Mouse (Mus musculus): ENCODE data around the gene Trim69. TPM values are rescaled to one million over a fixed set of nuclear protein-coding genes. Genes with fewer than 3 reads are reported as not detected.

Gene Trim69
- polyA plus RNA-seq, 1 experiment from 2014 or later, result 0.12 TPM

GRCm38 (mm10) chr2:122137839-122138465 lies 22.5 kb upstream of the Trim69 start:
- Histone ChIP-seq H3K4me2 (ENCODE audit: low read depth, low read length) (no peak overlapping the region), H3K27ac (ENCODE audit: low read length) (no peak overlapping the region), H3K4me3 (replicated peaks; ENCODE audit: low read length) (no peak overlapping the region), H3K9ac (ENCODE audit: low read length) (no peak overlapping the region), H3K27me3 (ENCODE audit: control insufficient read depth, insufficient read depth, low read length) (no peaks in the 10 kb centered on the region), H3K4me1 (ENCODE audit: control insufficient read depth, insufficient read depth, low read length) (no peaks in the 10 kb centered on the region), H3K9me3 (replicated peaks; ENCODE audit: control insufficient read depth, low read length) (no peaks in the 10 kb centered on the region), H3K36me3 (ENCODE audit: control insufficient read depth, insufficient read depth, low read length) (no peaks in the 10 kb centered on the region)
- 47% methylated on average over 5 of the region's 5 CpGs for WGBS
- ATAC-seq (ENCODE audit: insufficient read depth, low FRiP score), result peak; percentile 58; the same call in 1 of the 2 replicates

- WGBS, result 77% methylated on average over 2 of the region's 2 CpGs
Measured at GRCm38 (mm10) chr2:122140815-122141214, 19.7 kb upstream of the Trim69 start.

GRCm38 (mm10) chr2:122141332-122141967 lies 19.1 kb upstream of the Trim69 start:
- no peak for ATAC-seq (ENCODE audit: insufficient read depth, low FRiP score)
- H3K36me3 ChIP-seq (ENCODE audit: control insufficient read depth, insufficient read depth, low read length), result no peaks in the 10 kb centered on the region
- H3K4me2 ChIP-seq (ENCODE audit: low read depth, low read length), result no peak overlapping the region
- no peak overlapping the region for H3K9ac ChIP-seq (ENCODE audit: low read length)
- no peak overlapping the region for H3K27ac ChIP-seq (ENCODE audit: low read length)
- H3K4me3 ChIP-seq (replicated peaks; ENCODE audit: low read length), result no peak overlapping the region
- WGBS, result 64% methylated on average over 5 of the region's 5 CpGs
- H3K27me3 ChIP-seq (ENCODE audit: control insufficient read depth, insufficient read depth, low read length), result no peaks in the 10 kb centered on the region
- H3K4me1 ChIP-seq (ENCODE audit: control insufficient read depth, insufficient read depth, low read length), result no peaks in the 10 kb centered on the region
- H3K9me3 ChIP-seq (replicated peaks; ENCODE audit: control insufficient read depth, low read length), result no peaks in the 10 kb centered on the region

More at GRCm38 (mm10) chr2:122140815-122141214, 19.7 kb upstream of the Trim69 start:
- no peak for ATAC-seq (ENCODE audit: insufficient read depth, low FRiP score)
- no peaks in the 10 kb centered on the region for H3K9me3 ChIP-seq (replicated peaks; ENCODE audit: control insufficient read depth, low read length)
- no peaks in the 10 kb centered on the region for H3K4me1 ChIP-seq (ENCODE audit: control insufficient read depth, insufficient read depth, low read length)
- no peak overlapping the region for H3K27ac ChIP-seq (ENCODE audit: low read length)
- H3K4me3 ChIP-seq (replicated peaks; ENCODE audit: low read length), result no peak overlapping the region
- H3K9ac ChIP-seq (ENCODE audit: low read length), result no peak overlapping the region
- H3K27me3 ChIP-seq (ENCODE audit: control insufficient read depth, insufficient read depth, low read length), result no peaks in the 10 kb centered on the region
- H3K4me2 ChIP-seq (ENCODE audit: low read depth, low read length), result no peak overlapping the region
- H3K36me3 ChIP-seq (ENCODE audit: control insufficient read depth, insufficient read depth, low read length), result no peaks in the 10 kb centered on the region

- no peak overlapping the region for H3K4me2 ChIP-seq (ENCODE audit: low read depth, low read length)
- no peak overlapping the region for H3K27ac ChIP-seq (ENCODE audit: low read length)
- H3K9ac ChIP-seq (ENCODE audit: low read length), result no peak overlapping the region
- no peaks in the 10 kb centered on the region for H3K36me3 ChIP-seq (ENCODE audit: control insufficient read depth, insufficient read depth, low read length)
- WGBS, result 85% methylated on average over 3 of the region's 3 CpGs
- ATAC-seq (ENCODE audit: insufficient read depth, low FRiP score), result no peak
- no peaks in the 10 kb centered on the region for H3K4me1 ChIP-seq (ENCODE audit: control insufficient read depth, insufficient read depth, low read length)
- no peaks in the 10 kb centered on the region for H3K27me3 ChIP-seq (ENCODE audit: control insufficient read depth, insufficient read depth, low read length)
- no peak overlapping the region for H3K4me3 ChIP-seq (replicated peaks; ENCODE audit: low read length)
- H3K9me3 ChIP-seq (replicated peaks; ENCODE audit: control insufficient read depth, low read length), result no peaks in the 10 kb centered on the region
Measured at GRCm38 (mm10) chr2:122143111-122143510, 17.4 kb upstream of the Trim69 start.

- ATAC-seq (ENCODE audit: insufficient read depth, low FRiP score), result no peak
- H3K9me3 ChIP-seq (replicated peaks; ENCODE audit: control insufficient read depth, low read length), result no peaks in the 10 kb centered on the region
- H3K27me3 ChIP-seq (ENCODE audit: control insufficient read depth, insufficient read depth, low read length), result no peaks in the 10 kb centered on the region
- no peak overlapping the region for H3K4me3 ChIP-seq (replicated peaks; ENCODE audit: low read length)
- H3K4me2 ChIP-seq (ENCODE audit: low read depth, low read length), result no peak overlapping the region
- no peak overlapping the region for H3K27ac ChIP-seq (ENCODE audit: low read length)
- 67% methylated on average over 4 of the region's 4 CpGs for WGBS
- no peaks in the 10 kb centered on the region for H3K36me3 ChIP-seq (ENCODE audit: control insufficient read depth, insufficient read depth, low read length)
- no peak overlapping the region for H3K9ac ChIP-seq (ENCODE audit: low read length)
- 0 out of 2 replicates have a peak, but pooled peaks cover 6% of the 10 kb centered on the region for H3K4me1 ChIP-seq (ENCODE audit: control insufficient read depth, insufficient read depth, low read length)
Measured at GRCm38 (mm10) chr2:122145756-122146155, 14.7 kb upstream of the Trim69 start.

GRCm38 (mm10) chr2:122146687-122147086 lies 13.8 kb upstream of the Trim69 start:
- no peak overlapping the region for H3K9ac ChIP-seq (ENCODE audit: low read length)
- no peaks in the 10 kb centered on the region for H3K36me3 ChIP-seq (ENCODE audit: control insufficient read depth, insufficient read depth, low read length)
- H3K27ac ChIP-seq (ENCODE audit: low read length), result no peak overlapping the region
- peak overlapping the region; percentile 67; the same call in 1 of the 2 replicates for H3K4me2 ChIP-seq (ENCODE audit: low read depth, low read length)
- 0 out of 2 replicates have a peak, but pooled peaks cover 6% of the 10 kb centered on the region for H3K4me1 ChIP-seq (ENCODE audit: control insufficient read depth, insufficient read depth, low read length)
- WGBS, result 69% methylated on average over 6 of the region's 6 CpGs
- H3K27me3 ChIP-seq (ENCODE audit: control insufficient read depth, insufficient read depth, low read length), result no peaks in the 10 kb centered on the region
- ATAC-seq (ENCODE audit: insufficient read depth, low FRiP score), result no peak
- no peaks in the 10 kb centered on the region for H3K9me3 ChIP-seq (replicated peaks; ENCODE audit: control insufficient read depth, low read length)
- no peak overlapping the region for H3K4me3 ChIP-seq (replicated peaks; ENCODE audit: low read length)

- Histone ChIP-seq H3K4me1 (ENCODE audit: control insufficient read depth, insufficient read depth, low read length) (0 out of 2 replicates have a peak, but pooled peaks cover 6% of the 10 kb centered on the region), H3K36me3 (ENCODE audit: control insufficient read depth, insufficient read depth, low read length) (no peaks in the 10 kb centered on the region), H3K27ac (ENCODE audit: low read length) (peak within 1 kb of the TSS; percentile 81), H3K4me3 (replicated peaks; ENCODE audit: low read length) (peak within 1 kb of the TSS; percentile 85), H3K9ac (ENCODE audit: low read length) (peak within 1 kb of the TSS; percentile 86), H3K27me3 (ENCODE audit: control insufficient read depth, insufficient read depth, low read length) (no peaks in the 10 kb centered on the region), H3K4me2 (ENCODE audit: low read depth, low read length) (peak within 1 kb of the TSS; percentile 67), H3K9me3 (replicated peaks; ENCODE audit: control insufficient read depth, low read length) (no peaks in the 10 kb centered on the region)
- ATAC-seq (ENCODE audit: insufficient read depth, low FRiP score), result peak; percentile 98
- WGBS, result under 1% methylated on average over 40 of the region's 40 CpGs
Measured at GRCm38 (mm10) chr2:122147508-122148241, 12.8 kb upstream of the Trim69 start, which contains the start of gene B2m. B2m (plus strand) TSS chr2:122147686.

GRCm38 (mm10) chr2:122148242-122148917 lies 12.1 kb upstream of the Trim69 start:
- Histone ChIP-seq H3K4me2 (ENCODE audit: low read depth, low read length) (peak overlapping the region; percentile 67), H3K27me3 (ENCODE audit: control insufficient read depth, insufficient read depth, low read length) (no peaks in the 10 kb centered on the region), H3K9me3 (replicated peaks; ENCODE audit: control insufficient read depth, low read length) (no peaks in the 10 kb centered on the region), H3K4me3 (replicated peaks; ENCODE audit: low read length) (peak overlapping the region; percentile 85), H3K27ac (ENCODE audit: low read length) (peak overlapping the region; percentile 81), H3K4me1 (ENCODE audit: control insufficient read depth, insufficient read depth, low read length) (0 out of 2 replicates have a peak, but pooled peaks cover 6% of the 10 kb centered on the region), H3K36me3 (ENCODE audit: control insufficient read depth, insufficient read depth, low read length) (no peaks in the 10 kb centered on the region), H3K9ac (ENCODE audit: low read length) (peak overlapping the region; percentile 86)
- WGBS, result 20% methylated on average over 18 of the region's 18 CpGs
- ATAC-seq (ENCODE audit: insufficient read depth, low FRiP score), result no peak

All from stomach, embryonic 16.5 days (tissue).